ENCODE assay signal across 14 mouse cellular contexts in the genomic region with DNA sequence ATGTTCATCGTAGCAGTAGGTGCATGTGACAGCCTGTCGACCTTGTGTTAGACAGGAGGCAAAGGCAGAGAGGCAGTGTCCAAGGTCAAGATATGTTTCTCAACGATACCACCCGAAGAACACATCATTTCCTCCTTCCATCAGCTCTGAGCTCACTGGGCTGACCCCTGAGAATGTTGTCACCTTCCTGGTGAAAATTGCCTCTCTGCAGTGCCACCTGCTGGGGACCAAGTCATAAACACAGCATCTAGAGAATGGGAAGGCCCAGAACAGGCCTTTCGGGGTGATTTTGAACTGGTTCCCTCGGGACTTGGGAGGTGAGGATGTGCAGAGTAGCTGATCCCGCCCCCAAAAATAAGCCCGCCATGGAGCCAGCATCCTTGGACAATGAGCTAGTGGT. TPM values are rescaled to one million over a fixed set of nuclear protein-coding genes. Genes with fewer than 3 reads are reported as not detected.
DNase-seq lines count a peak whose midpoint lies in the region; ATAC-seq and TF ChIP-seq lines count a peak whose summit lies in the region.
"Had no signal": no experiment of that assay in that cellular context is flagged by ENCODE, and none has a peak within 500 bp of the region (broad histone marks: within the 10 kb centered on the region; RNA-seq: fewer than 3 reads in every experiment).

No protein-coding gene starts in this region.

- no peaks in the 10 kb centered on the region for H3K9me3 ChIP-seq in forebrain, postnatal 0 days (ENCODE audit: low read length)
- H3K9me3 ChIP-seq in forebrain, embryonic 11.5 days (ENCODE audit: control insufficient read depth, low read length): no peaks in the 10 kb centered on the region
- H3K9me3 ChIP-seq in liver, embryonic 14.5 days (ENCODE audit: control insufficient read depth, low read length): no peaks in the 10 kb centered on the region
- no peaks in the 10 kb centered on the region for H3K9me3 ChIP-seq in liver, embryonic 11.5 days (ENCODE audit: control insufficient read depth, low read length)
- H3K9me3 ChIP-seq in CH12.LX (replicated peaks; ENCODE audit: low read length): peaks cover 6% of the 10 kb centered on the region
- H3K9me3 ChIP-seq: embryonic facial prominence, embryonic 15.5 days; liver, embryonic 13.5 days had no signal

- in situ Hi-C loops in CH12.LX (cut with MboI; ENCODE audit: low pct_ligation_motif_present, low pct_unique_long_range_greater_than_20kb, low sequenced_read_pairs): no loop called here

- H3K27ac ChIP-seq in forebrain, postnatal 0 days (ENCODE audit: low read depth, low read length): no peak overlapping the region
- H3K27ac ChIP-seq in forebrain, embryonic 11.5 days (ENCODE audit: low read depth, low read length): no peak overlapping the region
- H3K27ac ChIP-seq in liver, embryonic 14.5 days: no peak overlapping the region
- H3K27ac ChIP-seq in liver, embryonic 11.5 days (ENCODE audit: low read depth, low read length): no peak overlapping the region
- no peak overlapping the region for H3K27ac ChIP-seq in CH12.LX (ENCODE audit: insufficient read depth, low read depth)
- H3K27ac ChIP-seq: embryonic facial prominence, embryonic 15.5 days; liver, embryonic 13.5 days had no signal

- H3K9ac ChIP-seq in forebrain, postnatal 0 days: no peak overlapping the region
- H3K9ac ChIP-seq in forebrain, embryonic 11.5 days (ENCODE audit: low read length): no peak overlapping the region
- no peak overlapping the region for H3K9ac ChIP-seq in liver, embryonic 14.5 days (replicated peaks)
- H3K9ac ChIP-seq in liver, embryonic 11.5 days (ENCODE audit: low read depth, low read length): no peak overlapping the region
- no peak overlapping the region for H3K9ac ChIP-seq in CH12.LX (ENCODE audit: insufficient read depth, low read depth)
- H3K9ac ChIP-seq: embryonic facial prominence, embryonic 15.5 days; liver, embryonic 13.5 days had no signal

- no peak for ATAC-seq in forebrain, postnatal 0 days
- no peak for ATAC-seq in forebrain, embryonic 11.5 days (replicated peaks; ENCODE audit: low FRiP score)
- no peak for ATAC-seq in liver, embryonic 14.5 days (ENCODE audit: insufficient read depth)
- no peak for ATAC-seq in liver, embryonic 11.5 days (replicated peaks; ENCODE audit: low FRiP score)

- H3K79me2 ChIP-seq in CH12.LX (replicated peaks; ENCODE audit: control insufficient read depth, extremely low read depth, insufficient read depth, poor library complexity, severe bottlenecking): no peaks in the 10 kb centered on the region

- no peak for DNase-seq in forebrain, postnatal 0 days
- no peak for DNase-seq in forebrain, embryonic 11.5 days (ENCODE audit: low spot score)
- DNase-seq in liver, embryonic 14.5 days (ENCODE audit: low read depth in 3 of 3, low spot score in 3 of 3): no peak
- DNase-seq in liver, embryonic 11.5 days (ENCODE audit: low spot score): no peak
- no peak for DNase-seq in CH12.LX (ENCODE audit: extremely low read depth)
- no peak for DNase-seq in brain, embryonic 14.5 days (ENCODE audit: low read depth)
- DNase-seq in c-Kit-positive CD71-positive TER-119-positive erythroid progenitor cells, embryonic 14.5 days (ENCODE audit: low spot score): no peak
- no peak for DNase-seq in gastrocnemius, postnatal 4 days (ENCODE audit: low spot score in 2 of 2)
- DNase-seq: adrenal gland, postnatal 25 days; heart, postnatal 14 days; kidney, postnatal 25 days; liver, embryonic 13.5 days had no signal

- H3K4me1 ChIP-seq in forebrain, postnatal 0 days (ENCODE audit: insufficient read depth): no peaks in the 10 kb centered on the region
- H3K4me1 ChIP-seq in forebrain, embryonic 11.5 days (replicated peaks; ENCODE audit: control insufficient read depth, insufficient read depth, low read length): no peaks in the 10 kb centered on the region
- no peaks in the 10 kb centered on the region for H3K4me1 ChIP-seq in liver, embryonic 14.5 days (replicated peaks; ENCODE audit: control insufficient read depth in 2 of 2, insufficient read depth in 2 of 2, low read length in 1 of 2)
- no peaks in the 10 kb centered on the region for H3K4me1 ChIP-seq in liver, embryonic 11.5 days (replicated peaks; ENCODE audit: control insufficient read depth, insufficient read depth, low read length)
- H3K4me1 ChIP-seq in CH12.LX (ENCODE audit: control insufficient read depth in 1 of 2, insufficient read depth in 2 of 2): 0 out of 4 replicates have a peak, but pooled peaks cover 0 to 4% of the 10 kb centered on the region in 2 experiments
- H3K4me1 ChIP-seq: embryonic facial prominence, embryonic 15.5 days; liver, embryonic 13.5 days had no signal

- no peaks in the 10 kb centered on the region for H3K27me3 ChIP-seq in forebrain, postnatal 0 days (ENCODE audit: insufficient read depth, low read length)
- no peaks in the 10 kb centered on the region for H3K27me3 ChIP-seq in forebrain, embryonic 11.5 days (ENCODE audit: control insufficient read depth, insufficient read depth, low read length)
- no peaks in the 10 kb centered on the region for H3K27me3 ChIP-seq in liver, embryonic 14.5 days (ENCODE audit: control insufficient read depth, insufficient read depth, low read length)
- no peaks in the 10 kb centered on the region for H3K27me3 ChIP-seq in liver, embryonic 11.5 days (replicated peaks; ENCODE audit: control insufficient read depth, insufficient read depth, low read length)
- H3K27me3 ChIP-seq in CH12.LX (replicated peaks): no peaks in the 10 kb centered on the region
- H3K27me3 ChIP-seq: embryonic facial prominence, embryonic 15.5 days; liver, embryonic 13.5 days had no signal

- no peak overlapping the region for H3K4me2 ChIP-seq in forebrain, postnatal 0 days (ENCODE audit: low read depth)
- no peak overlapping the region for H3K4me2 ChIP-seq in forebrain, embryonic 11.5 days (ENCODE audit: low read depth, low read length, severe bottlenecking)
- H3K4me2 ChIP-seq in liver, embryonic 14.5 days (ENCODE audit: low read depth): no peak overlapping the region
- H3K4me2 ChIP-seq in liver, embryonic 11.5 days: no peak overlapping the region
- no peak overlapping the region for H3K4me2 ChIP-seq in CH12.LX (ENCODE audit: insufficient read depth, low read depth, poor library complexity, severe bottlenecking)
- H3K4me2 ChIP-seq: embryonic facial prominence, embryonic 15.5 days; liver, embryonic 13.5 days had no signal

- dilution Hi-C loops in CH12.LX (cut with MboI; ENCODE audit: extremely low pct_ligation_motif_present, extremely low pct_unique_long_range_greater_than_20kb, low sequenced_read_pairs): no loop called here

- TF ChIP-seq CTCF in forebrain, postnatal 0 days (IDR thresholded peaks at IDR 0.05; ENCODE audit: low read depth): peak; percentile 44; the same call in 1 of the 2 replicates
- peak; percentile 36; the same call in 1 of the 2 replicates for TF ChIP-seq CTCF in liver, embryonic 14.5 days (IDR thresholded peaks at IDR 0.05; ENCODE audit: low read depth)
- peak in 1 of 2 experiments; percentile 37; a peak in 2 of 4 replicates for TF ChIP-seq CTCF in CH12.LX (conservative IDR thresholded peaks at IDR 0.05 in 1 of 2, IDR thresholded peaks at IDR 0.05 in 1 of 2; ENCODE audit: low read depth in 2 of 2, low read length in 2 of 2)
- peak; percentile 27; the same call in 1 of the 2 replicates for TF ChIP-seq CTCF in brain, embryonic 14.5 days (IDR thresholded peaks at IDR 0.05; ENCODE audit: borderline replicate concordance, extremely low read depth, insufficient read depth, insufficient read length)

- H3K36me3 ChIP-seq in forebrain, postnatal 0 days (ENCODE audit: insufficient read depth): no peaks in the 10 kb centered on the region
- no peaks in the 10 kb centered on the region for H3K36me3 ChIP-seq in forebrain, embryonic 11.5 days (ENCODE audit: control insufficient read depth, insufficient read depth, low read length)
- no peaks in the 10 kb centered on the region for H3K36me3 ChIP-seq in liver, embryonic 14.5 days (replicated peaks; ENCODE audit: control insufficient read depth, insufficient read depth, low read depth)
- H3K36me3 ChIP-seq in liver, embryonic 11.5 days (ENCODE audit: control insufficient read depth, insufficient read depth, low read length): no peaks in the 10 kb centered on the region
- H3K36me3 ChIP-seq in CH12.LX (replicated peaks in 1 of 2; ENCODE audit: control insufficient read depth in 1 of 2, insufficient read depth in 1 of 2, low read length in 1 of 2): no peaks in the 10 kb centered on the region
- H3K36me3 ChIP-seq: embryonic facial prominence, embryonic 15.5 days; liver, embryonic 13.5 days had no signal

- 92% methylated on average over 8 of the region's 8 CpGs for WGBS in forebrain, postnatal 0 days
- 86% methylated on average over 8 of the region's 8 CpGs for WGBS in forebrain, embryonic 11.5 days
- WGBS in liver, embryonic 14.5 days (ENCODE audit: insufficient replicate concordance): 62% methylated on average over 8 of the region's 8 CpGs
- 72% methylated on average over 8 of the region's 8 CpGs for WGBS in liver, embryonic 11.5 days

- H3K4me3 ChIP-seq in forebrain, postnatal 0 days (ENCODE audit: low read depth, low read length): no peak overlapping the region
- H3K4me3 ChIP-seq in forebrain, embryonic 11.5 days (ENCODE audit: low read depth, low read length): no peak overlapping the region
- no peak overlapping the region for H3K4me3 ChIP-seq in liver, embryonic 14.5 days (ENCODE audit: insufficient read depth in 1 of 2, low read depth in 2 of 2, low read length in 2 of 2)
- no peak overlapping the region for H3K4me3 ChIP-seq in liver, embryonic 11.5 days (ENCODE audit: low read depth, low read length)
- H3K4me3 ChIP-seq in CH12.LX (replicated peaks in 1 of 3; ENCODE audit: low read depth in 2 of 3, low read length in 2 of 3, poor library complexity in 1 of 3): no peak overlapping the region
- H3K4me3 ChIP-seq: embryonic facial prominence, embryonic 15.5 days; liver, embryonic 13.5 days; myocyte had no signal

- TF ChIP-seq POLR2A in CH12.LX (IDR thresholded peaks at IDR 0.05; ENCODE audit: low read depth, low read length): no peak
- no peak for TF ChIP-seq POLR2A in brain, embryonic 14.5 days (IDR thresholded peaks at IDR 0.05; ENCODE audit: borderline replicate concordance, extremely low read depth, insufficient read depth, insufficient read length, poor library complexity, severe bottlenecking)

- peak; percentile 4 for TF ChIP-seq RAD21 in CH12.LX (IDR thresholded peaks at IDR 0.05; ENCODE audit: low read depth, low read length)

- TF ChIP-seq EP300 in liver, embryonic 14.5 days (IDR thresholded peaks at IDR 0.05; ENCODE audit: low read depth): no peak
- TF ChIP-seq EP300 in CH12.LX (IDR thresholded peaks at IDR 0.05; ENCODE audit: low read length): no peak

RNA-seq across cellular contexts. Expression of a gene that starts 48.4 kb away (rescaled TPM):
- total RNA-seq in forebrain, postnatal 0 days (2014; rRNA removed): 10.5 and 12.0 TPM in 2 replicates
- polyA plus RNA-seq in forebrain, postnatal 0 days (2015; fragmentation: Nextera tagmentation; extraction: Ambion mirVana): 1.0 and 1.1 TPM in 2 replicates
- polyA plus RNA-seq in forebrain, embryonic 11.5 days (2014; fragmentation: Nextera tagmentation; extraction: Ambion mirVana): 1.5 TPM in 2 replicates
- polyA plus RNA-seq in liver, embryonic 14.5 days (2012; rRNA removed): 0.06 and 0.13 TPM in 2 replicates
- not detected in 2 replicates for polyA plus RNA-seq in liver, embryonic 14.5 days (2014; fragmentation: Nextera tagmentation; extraction: Ambion mirVana)
- 0.10 and 0.67 TPM in 2 replicates for polyA plus RNA-seq in liver, embryonic 11.5 days (2014; fragmentation: Nextera tagmentation; extraction: Ambion mirVana)
- 0.25 and 0.29 TPM in 2 replicates for total RNA-seq in CH12.LX (2012; rRNA removed)
- 0.11 TPM in 1 of 2 replicates, not detected in the other for total RNA-seq in CH12.LX (2014; rRNA removed)
- polyA plus RNA-seq in CH12.LX (2012; ENCODE audit: insufficient read length, low read depth): 0.15 and 0.21 TPM in 2 replicates
- polyA plus RNA-seq in brain, embryonic 14.5 days (2012; rRNA removed): 3.8 and 4.9 TPM in 2 replicates
- total RNA-seq in gastrocnemius, postnatal 4 days (2021): not detected
- total RNA-seq: heart, postnatal 14 days had no signal
- polyA plus RNA-seq: myocyte had no signal

RNA-seq across cellular contexts. Expression of a gene that starts 49.0 kb away (rescaled TPM):
- 28.7 and 30.5 TPM in 2 replicates for total RNA-seq in forebrain, postnatal 0 days (2014; rRNA removed)
- 20.5 and 21.0 TPM in 2 replicates for polyA plus RNA-seq in forebrain, postnatal 0 days (2015; fragmentation: Nextera tagmentation; extraction: Ambion mirVana)
- 24.5 and 28.0 TPM in 2 replicates for polyA plus RNA-seq in forebrain, embryonic 11.5 days (2014; fragmentation: Nextera tagmentation; extraction: Ambion mirVana)
- polyA plus RNA-seq in liver, embryonic 14.5 days (2012; rRNA removed): 5.7 and 5.8 TPM in 2 replicates
- polyA plus RNA-seq in liver, embryonic 14.5 days (2014; fragmentation: Nextera tagmentation; extraction: Ambion mirVana): 5.6 and 7.1 TPM in 2 replicates
- 17.6 and 20.1 TPM in 2 replicates for polyA plus RNA-seq in liver, embryonic 11.5 days (2014; fragmentation: Nextera tagmentation; extraction: Ambion mirVana)
- total RNA-seq in CH12.LX (2012; rRNA removed) (25.8 and 31.0 TPM in 2 replicates), CH12.LX (2014; rRNA removed) (23.4 and 25.7 TPM in 2 replicates)
- polyA plus RNA-seq in CH12.LX (2012; ENCODE audit: insufficient read length, low read depth): 44.2 and 52.7 TPM in 2 replicates
- polyA plus RNA-seq in brain, embryonic 14.5 days (2012; rRNA removed): 25.2 and 37.8 TPM in 2 replicates
- 10 to 100 TPM; 14.3 to 20.1 TPM for total RNA-seq in gastrocnemius, postnatal 4 days (2021)
